Mouse (Mus musculus) liver, embryonic 14.5 days (tissue): ENCODE results near the gene Prkn.

ENCODE experiments used
- CTCF ChIP-seq: IDR thresholded peaks from 2 replicates; pipeline ENCODE4 v1.5.1; 2016; ENCODE audit warnings: antibody characterized with exemption, low read depth, control low read depth
- EP300 ChIP-seq: IDR thresholded peaks from 2 replicates; pipeline ENCODE4 v1.6.1; 2016; ENCODE audit warnings: antibody characterized with exemption, low read depth

DNA sequence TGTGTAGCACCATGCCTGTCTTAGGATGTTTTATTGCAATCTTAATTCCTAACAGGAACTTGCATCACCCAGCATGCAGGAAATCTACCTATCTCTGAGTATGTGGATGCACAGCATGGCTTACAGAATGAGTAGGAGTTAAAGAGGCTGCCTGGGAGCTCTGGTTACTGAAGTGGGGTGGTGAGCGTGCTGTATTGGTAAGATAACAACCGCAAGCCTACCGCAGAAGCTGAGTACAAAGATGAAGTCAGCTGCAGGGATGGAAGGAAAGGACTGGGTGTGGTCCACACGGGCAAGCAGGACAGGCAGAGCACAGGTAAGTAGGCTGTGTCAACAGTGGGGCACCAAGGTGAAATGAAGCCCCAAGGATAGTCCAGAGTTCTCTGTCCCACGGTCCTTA, 1196.9 kb downstream of the Prkn start:
- no peak for TF ChIP-seq CTCF
- TF ChIP-seq EP300 = peak; percentile 88
